Mouse (Mus musculus) right cerebral cortex, postnatal 4 days (tissue): ENCODE results near the gene Kcnj5.

ENCODE experiments used
- DNase-seq: peaks from one replicate; pipeline ENCODE4 v3.0.0-alpha.2; 2022

Kcnj5 gene

GRCm38 (mm10) chr9:32314071-32314470 is 30.1 kb downstream of the Kcnj5 start:
- DNase-seq: no peak

GRCm38 (mm10) chr9:32312208-32312607 is 31.9 kb downstream of the Kcnj5 start:
- no peak for DNase-seq

DNA sequence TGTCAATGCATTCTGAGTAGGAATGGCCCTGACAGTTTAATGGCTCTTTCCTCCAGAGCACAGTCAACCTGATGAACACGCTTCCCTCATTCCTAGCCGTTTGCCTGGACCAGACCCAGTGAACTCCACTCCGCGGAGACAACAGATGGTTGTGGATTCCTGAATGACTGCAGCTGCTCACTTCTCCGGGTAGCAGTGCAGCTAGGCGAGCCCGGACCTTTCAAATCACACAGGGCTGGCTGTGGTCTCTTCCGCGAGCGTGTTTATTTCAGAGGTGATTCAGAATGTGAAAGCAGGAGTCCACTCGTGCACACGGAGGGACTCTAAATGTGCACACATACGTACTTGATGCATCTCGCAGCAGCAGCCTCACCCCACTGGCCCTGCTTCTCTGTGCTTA is 32.4 kb downstream of the Kcnj5 start:
- peak; percentile 4 for DNase-seq

- DNase-seq: no peak
These were observed 41.5 kb downstream of the Kcnj5 start for GRCm38 (mm10) chr9:32302501-32303150.

DNA sequence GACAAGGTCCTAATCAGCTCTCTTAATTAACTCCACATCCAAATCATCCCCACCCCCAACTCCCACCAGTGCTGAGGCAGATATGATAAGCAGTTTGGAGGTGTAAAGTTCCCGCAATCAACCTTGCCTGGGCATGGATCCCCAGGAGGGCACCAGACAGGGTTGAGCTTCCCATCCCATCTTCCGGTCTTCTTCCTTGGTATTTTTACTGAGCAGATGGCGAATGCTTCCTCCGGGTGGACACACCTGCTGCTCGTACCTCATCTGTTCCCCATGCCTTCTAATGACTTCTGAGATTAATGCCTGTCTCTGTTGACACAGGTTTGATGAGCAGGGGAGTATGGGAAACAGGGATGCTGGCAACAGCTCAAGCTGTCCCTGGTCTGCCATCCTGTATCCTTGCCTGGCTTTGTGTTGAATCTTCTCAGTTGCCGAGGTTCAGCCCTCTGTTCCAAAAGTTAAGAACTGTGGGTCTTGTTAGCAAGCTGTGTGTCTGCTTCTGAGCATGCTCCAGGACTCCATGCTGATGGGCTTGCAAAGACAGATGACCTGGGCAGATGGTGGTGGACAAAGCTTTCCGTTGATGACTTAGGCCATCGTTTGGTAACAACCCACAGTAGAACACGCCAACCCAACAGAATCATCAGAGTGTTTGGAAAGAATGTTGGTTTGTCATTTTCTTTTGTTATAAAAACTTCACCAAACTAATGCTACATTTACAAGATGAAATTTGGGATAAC is 48.9 kb downstream of the Kcnj5 start:
- no peak for DNase-seq

GRCm38 (mm10) chr9:32292686-32293085 is 51.5 kb downstream of the Kcnj5 start:
- DNase-seq: no peak

- no peak for DNase-seq
These were observed 52.5 kb downstream of the Kcnj5 start for GRCm38 (mm10) chr9:32291618-32292017.

DNA sequence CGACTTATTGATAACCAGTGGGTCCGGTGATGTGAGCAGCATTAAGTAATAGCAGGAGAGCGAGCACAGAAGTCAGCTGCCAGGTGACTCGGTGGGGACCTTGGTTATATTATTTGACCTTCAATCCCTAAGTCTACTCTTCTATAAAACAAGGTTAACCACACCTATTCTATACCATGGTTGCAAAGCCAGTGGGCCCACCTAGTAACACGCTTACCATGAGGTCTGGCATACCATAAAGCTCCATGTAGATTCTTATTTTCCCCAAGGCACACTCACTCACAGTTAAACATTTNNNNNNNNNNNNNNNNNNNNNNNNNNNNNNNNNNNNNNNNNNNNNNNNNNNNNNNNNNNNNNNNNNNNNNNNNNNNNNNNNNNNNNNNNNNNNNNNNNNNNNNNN is 60.6 kb downstream of the Kcnj5 start:
- DNase-seq: no peak

GRCm38 (mm10) chr9:32280456-32280855 is 63.7 kb downstream of the Kcnj5 start:
- no peak for DNase-seq

DNA sequence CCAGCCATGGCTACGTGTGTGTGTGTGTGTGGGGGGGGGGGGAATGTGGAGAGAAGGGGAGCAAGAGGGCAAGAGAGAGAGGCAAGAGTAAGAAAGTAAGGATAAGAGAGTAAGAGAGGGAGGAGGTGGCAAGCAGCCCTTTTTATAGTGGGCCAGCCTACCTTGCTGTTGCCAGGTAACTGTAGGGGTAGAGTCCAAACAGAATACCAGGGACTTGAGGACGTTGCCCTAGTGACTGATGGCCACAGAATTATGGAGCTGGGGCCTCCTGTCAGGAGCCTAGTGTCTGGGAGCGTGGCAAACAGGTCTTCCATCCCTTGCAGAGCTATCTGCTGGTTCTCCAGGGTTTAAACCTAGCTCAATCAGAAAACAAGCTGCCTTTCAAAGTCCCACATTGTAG is 64.4 kb downstream of the Kcnj5 start:
- DNase-seq: no peak

- no peak for DNase-seq
These were observed 66.1 kb downstream of the Kcnj5 start for GRCm38 (mm10) chr9:32278052-32278451.

GRCm38 (mm10) chr9:32271896-32272444 is 72.2 kb downstream of the Kcnj5 start:
- DNase-seq: peak; percentile 65
